Mouse (Mus musculus) olfactory bulb, adult 2 months (tissue): Measurements from ENCODE around the gene Snrk.

Experiments
- CTCF ChIP-seq: fragments of 200-500 bp; IDR thresholded peaks from 2 replicates; pipeline ENCODE4 v1.5.1; 2012; ENCODE audit warnings: low read depth, mild to moderate bottlenecking, low read length, moderate library complexity; ENCODE audit not compliant: insufficient read depth
- POLR2A ChIP-seq: fragments of 200-500 bp; IDR thresholded peaks from 2 replicates; pipeline ENCODE4 v1.6.1; 2012; ENCODE audit warnings: mild to moderate bottlenecking, low read depth, low read length, moderate library complexity; ENCODE audit not compliant: insufficient read depth

DNA sequence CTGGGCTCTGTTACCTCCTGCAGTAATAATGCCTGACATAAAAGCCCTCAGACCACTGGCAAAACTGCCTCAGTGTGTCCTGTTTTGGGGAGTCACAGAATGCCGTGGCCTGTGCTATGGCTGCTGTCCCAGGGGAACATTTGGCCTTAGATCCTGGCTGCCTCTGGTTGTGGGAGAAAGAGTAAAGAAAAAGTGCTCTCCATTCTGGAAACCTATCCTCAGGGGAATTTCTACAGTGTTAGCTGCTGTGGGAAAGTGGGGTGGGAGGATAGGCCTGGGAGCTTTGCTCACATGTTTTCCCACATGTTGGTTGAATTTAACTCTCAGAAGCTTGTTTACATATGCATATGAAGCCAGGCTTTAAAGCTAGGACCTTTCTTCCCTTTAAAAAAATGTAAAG, 26.2 kb downstream of the Snrk start:
- TF ChIP-seq POLR2A, result no peak
- TF ChIP-seq CTCF, result no peak
